Mouse (Mus musculus) heart, adult 11 months (tissue): ENCODE results near the gene Cend1.
"Not testable (repeated sequence)": the region's sequence is repeated elsewhere in the genome, so short reads cannot be mapped to it uniquely, and the experiment has no call there.

Experiments used
- DNase-seq: peaks from one replicate; pipeline ENCODE4 v3.0.0; 2022

Gene Cend1

DNA sequence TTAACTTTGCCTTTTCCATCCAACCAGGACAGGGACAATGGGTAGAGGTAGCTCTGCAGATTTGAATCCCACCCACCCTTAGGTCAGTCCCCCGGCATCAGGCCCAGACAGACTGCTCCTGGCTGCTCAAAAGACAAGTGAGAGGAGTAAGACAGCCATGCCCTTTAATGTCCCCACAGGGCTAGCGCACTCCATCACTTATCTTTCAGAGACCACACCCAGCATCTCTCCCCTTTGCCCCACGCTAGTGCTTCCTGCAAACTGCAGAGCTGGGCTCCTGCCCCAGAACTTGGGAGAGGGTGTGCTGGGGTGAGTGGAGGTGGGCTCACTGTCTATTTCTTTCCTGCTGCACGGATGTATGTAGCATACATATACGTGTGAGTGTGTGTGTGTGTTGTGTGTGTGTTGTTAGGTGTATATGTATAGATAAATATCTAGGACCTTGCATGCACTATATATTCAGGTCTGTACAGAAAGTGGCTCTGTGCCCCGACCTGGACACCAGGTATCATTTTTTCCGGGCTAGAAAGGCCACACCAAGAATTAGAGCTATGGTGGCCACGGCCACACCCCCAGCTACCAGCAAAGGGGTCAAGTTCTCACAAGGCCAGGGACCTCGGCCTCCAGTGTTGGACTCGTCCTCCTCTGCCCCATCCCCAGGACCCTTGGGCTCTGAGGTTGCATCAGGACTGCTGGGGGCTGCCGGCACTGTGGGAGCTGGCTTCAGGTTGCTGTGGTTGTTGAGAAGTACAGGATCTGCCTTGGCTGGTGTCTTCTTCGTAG lies 2.2 kb downstream of the Cend1 start:
- peak; percentile 83 for DNase-seq

DNA sequence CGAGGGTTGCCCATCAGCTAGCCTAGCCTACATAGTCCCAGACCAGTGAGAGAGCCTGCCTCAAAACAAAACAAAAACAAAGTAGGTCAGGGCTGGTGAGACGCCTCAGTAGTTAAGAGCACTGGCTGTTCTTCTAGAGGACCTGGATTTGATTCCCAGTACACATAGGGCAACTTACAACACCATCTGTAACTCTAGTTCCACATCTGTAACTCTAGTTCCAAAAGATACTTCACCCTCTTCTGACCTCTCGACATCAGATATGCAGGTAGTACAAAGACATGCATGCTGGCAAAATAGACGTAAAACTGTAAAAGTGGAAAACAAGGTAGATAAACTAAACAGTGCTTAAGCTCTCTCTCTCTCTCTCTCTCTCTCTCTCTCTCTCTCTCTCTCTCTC lies 5.5 kb downstream of the Cend1 start:
- DNase-seq, result no peak

GRCm38 (mm10) chr7:141420030-141420702 lies 9.1 kb downstream of the Cend1 start:
- no peak for DNase-seq

DNA sequence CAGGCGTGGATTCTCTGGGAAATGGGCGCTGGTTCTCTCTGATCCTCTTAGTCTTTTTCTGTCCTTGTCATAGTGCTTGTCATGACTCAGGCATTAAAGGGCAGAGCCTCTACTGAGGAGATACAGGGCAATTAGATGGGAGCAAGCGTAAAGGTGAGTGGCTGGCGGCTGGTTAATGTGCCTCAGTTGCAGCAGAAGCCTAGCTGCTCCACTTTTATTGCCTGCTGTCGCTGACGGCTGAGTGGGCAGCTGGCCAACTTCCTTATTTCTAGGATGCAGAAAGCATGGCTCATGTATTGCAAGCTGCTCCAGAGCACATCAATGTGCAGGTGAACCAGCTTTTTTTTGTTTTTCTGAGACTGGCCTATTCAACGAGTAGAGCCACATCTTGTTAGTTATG lies 10.3 kb downstream of the Cend1 start:
- peak; percentile 91 for DNase-seq

- DNase-seq, result peak; percentile 84
These were observed 11.3 kb downstream of the Cend1 start for GRCm38 (mm10) chr7:141417731-141418681.

DNA sequence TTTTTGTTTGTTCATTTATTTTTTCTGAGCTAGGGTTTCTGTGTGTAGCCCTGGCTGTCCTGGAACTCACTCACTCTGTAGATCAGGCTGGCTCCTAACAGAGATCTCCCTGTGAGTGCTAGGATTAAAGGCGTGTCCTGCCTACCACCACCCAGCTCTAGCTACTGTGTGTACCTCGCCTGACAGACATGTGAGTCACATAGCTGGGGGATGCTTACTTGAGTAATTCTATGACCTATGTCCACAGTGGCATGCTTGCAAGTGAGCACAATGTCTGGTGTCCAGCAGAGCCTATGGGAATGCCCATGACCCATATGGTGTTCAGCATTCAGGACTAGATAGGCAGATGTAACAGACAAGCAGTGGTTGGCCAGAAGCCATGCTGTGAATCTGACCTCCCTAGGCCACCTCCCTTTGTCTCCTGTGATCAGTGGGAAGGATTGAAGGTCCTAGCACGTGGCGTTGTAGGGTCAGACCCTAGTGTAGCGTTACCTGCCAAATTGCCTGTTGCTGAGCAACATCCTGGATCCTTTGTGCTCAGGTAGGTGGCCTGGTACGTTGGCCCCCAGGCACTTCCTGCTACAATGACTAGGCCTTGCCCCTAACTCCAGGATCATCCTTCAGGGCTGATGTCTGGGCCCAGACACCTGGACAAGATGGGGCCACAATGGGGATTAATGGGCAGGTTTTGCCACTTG lies 13.0 kb downstream of the Cend1 start:
- DNase-seq, result peak; percentile 87

GRCm38 (mm10) chr7:141413809-141414584 lies 15.3 kb downstream of the Cend1 start, which contains the start of gene Gatd1:
Gene Gatd1 (minus strand): TSS chr7:141414136.
- DNase-seq, result peak; percentile 100

DNA sequence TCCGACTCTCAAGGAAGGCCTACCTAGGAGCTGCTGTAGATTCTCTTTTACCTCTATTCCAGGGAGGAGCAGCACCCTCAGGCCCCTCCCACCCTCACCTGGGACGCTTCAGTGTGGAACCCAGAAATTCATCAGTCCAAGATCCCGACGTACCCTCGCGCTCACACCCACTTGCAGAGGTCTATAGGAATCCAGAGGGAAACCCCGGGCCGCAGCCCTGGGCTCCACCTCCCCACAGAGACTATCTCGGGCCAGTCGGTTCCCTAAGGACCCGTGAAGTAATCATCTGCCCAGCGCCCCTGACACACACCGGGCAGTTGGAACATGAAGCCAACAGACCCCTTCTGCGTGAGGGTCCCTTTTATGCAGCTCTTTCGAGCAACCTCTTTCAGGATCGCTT lies 16.0 kb downstream of the Cend1 start:
- DNase-seq, result peak; percentile 95

- DNase-seq, result peak; percentile 92
These were observed 17.6 kb downstream of the Cend1 start for GRCm38 (mm10) chr7:141411667-141412066.

- DNase-seq, result peak; percentile 89
These were observed 18.7 kb downstream of the Cend1 start for GRCm38 (mm10) chr7:141410631-141411030.

- DNase-seq, result peak; percentile 97
These were observed 20.5 kb downstream of the Cend1 start for GRCm38 (mm10) chr7:141408833-141409232.

DNA sequence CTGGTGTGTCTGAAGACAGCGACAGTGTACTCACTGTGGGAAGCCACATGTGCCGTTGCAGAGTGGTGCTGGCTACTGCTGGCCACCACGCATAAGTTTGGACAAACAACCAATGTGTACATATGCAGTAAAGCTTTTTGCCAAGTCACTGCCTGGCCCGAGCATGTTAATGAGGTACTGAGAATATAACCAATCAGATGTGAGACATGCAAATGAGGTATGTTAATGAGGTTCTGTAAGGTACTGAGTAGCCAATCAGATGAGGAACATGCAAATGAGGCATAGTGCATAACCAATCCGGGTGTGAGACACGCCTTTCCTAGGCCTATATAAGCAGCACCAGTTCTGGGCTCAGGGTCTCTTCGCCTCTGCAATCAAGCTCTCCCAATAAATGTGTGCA lies 21.6 kb downstream of the Cend1 start:
- DNase-seq, result not testable (repeated sequence)

GRCm38 (mm10) chr7:141405466-141405865 lies 23.8 kb downstream of the Cend1 start:
- no peak for DNase-seq

DNA sequence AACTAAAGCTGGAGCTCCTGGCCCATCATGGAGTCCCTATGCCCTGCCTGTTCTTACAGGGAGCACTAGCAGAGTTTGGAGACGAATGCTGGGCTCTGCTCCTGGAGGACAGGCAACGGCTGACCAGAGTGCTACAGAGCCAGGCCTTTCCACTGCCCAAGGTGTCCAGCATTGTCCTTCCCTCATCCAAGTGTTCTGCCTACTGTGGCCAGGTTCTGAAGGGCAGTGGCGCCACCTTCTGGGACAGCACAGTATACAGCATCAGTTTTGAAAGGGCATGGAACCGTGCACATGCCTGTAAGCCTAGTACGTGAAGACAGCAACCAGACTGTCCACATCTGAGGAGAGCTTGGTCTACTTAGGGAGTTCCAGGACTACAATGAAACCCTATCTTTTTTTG lies 26.0 kb downstream of the Cend1 start:
- peak; percentile 93 for DNase-seq

- no peak for DNase-seq
These were observed 33.9 kb downstream of the Cend1 start for GRCm38 (mm10) chr7:141395348-141395747.

- DNase-seq, result peak; percentile 92
These were observed 34.5 kb downstream of the Cend1 start for GRCm38 (mm10) chr7:141394771-141395170.

DNA sequence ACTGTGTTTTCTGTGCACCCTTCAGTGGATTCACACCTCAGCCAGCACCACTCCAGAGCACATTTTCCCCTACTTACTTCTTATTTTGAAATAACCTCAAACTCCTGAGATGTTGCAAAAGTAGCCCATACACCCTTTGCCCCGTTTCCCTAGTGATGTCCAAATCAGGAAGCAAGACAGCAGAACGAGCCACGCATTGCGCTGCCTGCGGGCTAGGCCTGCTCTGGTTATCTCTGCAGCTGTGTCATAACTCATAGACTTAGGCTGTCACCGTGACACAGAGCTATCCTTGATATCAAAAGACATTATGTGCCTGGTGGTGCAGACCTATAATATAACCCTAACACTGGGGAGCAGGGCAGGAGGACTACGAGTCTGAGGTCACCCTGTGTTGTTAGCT lies 35.1 kb downstream of the Cend1 start:
- no peak for DNase-seq

- peak; percentile 84 for DNase-seq
These were observed 36.6 kb downstream of the Cend1 start for GRCm38 (mm10) chr7:141392552-141393222.

DNA sequence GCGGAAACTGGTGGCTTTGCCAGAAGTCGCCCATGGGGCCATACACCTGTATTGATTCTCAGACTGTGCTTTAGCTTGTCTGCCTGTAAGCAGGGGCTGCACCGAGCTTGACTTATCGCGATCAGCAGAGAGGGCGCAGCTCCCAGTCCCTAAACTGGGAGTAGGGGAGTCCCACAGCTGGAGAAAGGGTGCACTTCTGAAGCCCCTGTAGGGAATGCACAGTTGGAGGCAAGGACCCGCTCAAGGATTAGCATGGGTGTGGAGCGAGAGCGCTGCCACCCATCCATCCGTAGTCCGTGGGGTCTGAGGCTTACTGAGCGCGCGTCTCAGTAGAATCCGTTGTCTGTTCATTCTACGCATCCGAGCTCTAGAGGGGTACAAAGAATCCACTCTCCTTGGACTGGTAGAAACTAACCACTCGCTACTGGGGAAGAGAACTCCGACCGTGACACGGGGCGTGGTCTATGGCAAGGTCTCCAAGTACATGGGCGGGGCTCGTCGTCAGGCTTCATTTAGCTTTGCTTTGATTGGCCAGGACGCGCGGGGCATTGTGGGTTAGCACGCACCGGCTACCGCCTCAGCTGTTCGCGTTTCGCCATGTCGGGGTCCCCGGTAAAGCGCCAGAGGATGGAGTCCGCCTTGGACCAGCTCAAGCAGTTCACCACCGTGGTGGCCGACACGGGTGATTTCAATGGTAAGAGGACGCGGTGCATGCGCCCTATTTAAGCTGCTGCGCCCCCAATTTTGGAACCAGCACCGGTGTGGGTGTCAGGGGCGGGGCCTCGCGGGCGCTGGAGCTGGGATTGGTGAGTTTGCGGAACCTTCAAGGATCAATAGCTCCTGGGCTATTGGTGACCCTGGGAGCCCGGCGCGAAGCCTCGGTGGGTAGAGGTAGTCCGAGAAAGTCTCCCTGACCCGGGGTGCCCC lies 37.4 kb downstream of the Cend1 start, which contains the start of gene Taldo1:
Taldo1 (plus strand) TSS at position 575 of the 927 bp plus-strand sequence.
- DNase-seq, result peak; percentile 100
